Mouse (Mus musculus) limb, embryonic 15.5 days (tissue): ENCODE measurements around the gene Tenm3. TPM values are rescaled to one million over a fixed set of nuclear protein-coding genes. Genes with fewer than 3 reads are reported as not detected.
A peak's percentile ranks its signal among the peaks of the same experiment; 100 is the strongest.

Experiments used
- ATAC-seq: fragments of 200-750 bp; cut with Nextera tagmentation; 2 replicates; pipeline ENCODE4 v1.8.0; 2017; ENCODE audit warnings: low read depth, moderate TSS enrichment; ENCODE audit not compliant: insufficient number of reproducible peaks, low FRiP score, low TSS enrichment
- H3K27ac ChIP-seq: fragments of 300-500 bp; sonication (generic); 2 replicates; pipeline ENCODE4 v1.5.1; 2015; ENCODE audit warnings: moderate library complexity, mild to moderate bottlenecking, inconsistent platforms
- H3K27me3 ChIP-seq: fragments of 300-500 bp; sonication (generic); 2 replicates; pipeline ENCODE4 v1.6.1; 2015; ENCODE audit warnings: inconsistent platforms
- H3K36me3 ChIP-seq: fragments of 300-500 bp; sonication (generic); 2 replicates; pipeline ENCODE4 v1.6.1; 2015; ENCODE audit warnings: inconsistent platforms
- H3K4me1 ChIP-seq: fragments of 300-500 bp; sonication (generic); 2 replicates; pipeline ENCODE4 v1.6.1; 2015; ENCODE audit warnings: inconsistent platforms
- H3K4me2 ChIP-seq: fragments of 300-500 bp; sonication (generic); 2 replicates; pipeline ENCODE4 v1.6.1; 2015; ENCODE audit warnings: mild to moderate bottlenecking, inconsistent platforms
- H3K4me3 ChIP-seq: fragments of 300-500 bp; sonication (generic); 2 replicates; pipeline ENCODE4 v1.5.1; 2015; ENCODE audit warnings: mild to moderate bottlenecking, inconsistent platforms
- H3K9ac ChIP-seq: fragments of 300-500 bp; sonication (generic); 2 replicates; pipeline ENCODE4 v1.6.1; 2015; ENCODE audit warnings: inconsistent platforms
- H3K9me3 ChIP-seq: fragments of 300-500 bp; sonication (generic); 2 replicates; pipeline ENCODE4 v1.6.1; 2016; ENCODE audit warnings: inconsistent platforms
- WGBS: fragments of 180-500 bp; shearing (Covaris S2); methylation state at CpG from one replicate; pipeline ENCODE4 v1.1.7; 2015; 5-methylcytosine and 5-hydroxymethylcytosine counted together
- polyA plus RNA-seq: library from polyadenylated mRNA; unstranded; fragments of >200 nt; fragmentation: Nextera tagmentation; extraction: Ambion mirVana; gene quantifications from 2 replicates; pipeline ENCODE4 v1.2.1, GENCODE M21; 2015

The Tenm3 gene
- polyA plus RNA-seq, 1 experiment from 2014 or later: 35.5 TPM

DNA sequence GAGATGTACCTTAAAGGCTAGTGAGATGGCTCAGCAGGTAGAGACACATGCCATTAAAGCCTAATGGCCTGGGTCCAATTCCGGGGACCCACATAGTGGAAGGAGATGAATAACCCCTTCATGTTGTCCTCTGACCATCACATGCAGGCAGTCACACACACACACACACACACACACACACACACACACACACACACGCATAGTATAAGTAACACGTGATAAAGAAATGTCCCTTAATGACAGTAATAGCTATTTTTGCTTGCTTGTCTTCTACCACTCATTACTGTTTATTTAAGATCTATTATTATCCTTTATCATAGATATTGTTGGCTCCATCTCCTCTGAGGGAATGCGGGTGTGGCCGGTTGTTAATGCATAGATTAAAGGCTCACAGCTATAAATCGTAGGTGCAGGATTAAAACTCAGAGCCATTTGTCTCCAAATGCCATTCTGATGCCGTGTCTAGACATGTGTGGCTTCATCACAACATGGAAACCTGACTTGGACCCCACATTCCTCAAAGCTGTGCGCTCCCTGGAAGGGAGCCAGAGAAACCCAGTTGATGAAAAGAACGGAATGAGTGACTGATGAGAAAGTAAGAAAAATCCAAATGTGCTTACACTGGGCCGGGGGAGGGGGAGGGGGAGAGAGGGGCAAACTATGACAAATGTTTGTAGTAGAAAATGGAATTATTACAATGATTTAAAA is 239.4 kb downstream of the Tenm3 start:
- no peaks in the 10 kb centered on the region for H3K36me3 ChIP-seq
- no peak overlapping the region for H3K4me3 ChIP-seq
- H3K27me3 ChIP-seq: no peaks in the 10 kb centered on the region
- H3K27ac ChIP-seq: no peak overlapping the region
- no peak for ATAC-seq
- no peak overlapping the region for H3K9ac ChIP-seq
- H3K4me1 ChIP-seq: peaks cover 11% of the 10 kb centered on the region
- WGBS: 66% methylated on average over 10 of the region's 10 CpGs
- no peaks in the 10 kb centered on the region for H3K9me3 ChIP-seq
- no peak overlapping the region for H3K4me2 ChIP-seq

GRCm38 (mm10) chr8:48603165-48603840 is 240.4 kb downstream of the Tenm3 start:
- Histone ChIP-seq H3K4me3 (no peak overlapping the region), H3K27me3 (no peaks in the 10 kb centered on the region), H3K9me3 (no peaks in the 10 kb centered on the region), H3K9ac (no peak overlapping the region), H3K4me2 (no peak overlapping the region), H3K36me3 (no peaks in the 10 kb centered on the region), H3K4me1 (peaks cover 18% of the 10 kb centered on the region), H3K27ac (no peak overlapping the region)
- WGBS: 91% methylated on average over 15 of the region's 15 CpGs
- no peak for ATAC-seq

DNA sequence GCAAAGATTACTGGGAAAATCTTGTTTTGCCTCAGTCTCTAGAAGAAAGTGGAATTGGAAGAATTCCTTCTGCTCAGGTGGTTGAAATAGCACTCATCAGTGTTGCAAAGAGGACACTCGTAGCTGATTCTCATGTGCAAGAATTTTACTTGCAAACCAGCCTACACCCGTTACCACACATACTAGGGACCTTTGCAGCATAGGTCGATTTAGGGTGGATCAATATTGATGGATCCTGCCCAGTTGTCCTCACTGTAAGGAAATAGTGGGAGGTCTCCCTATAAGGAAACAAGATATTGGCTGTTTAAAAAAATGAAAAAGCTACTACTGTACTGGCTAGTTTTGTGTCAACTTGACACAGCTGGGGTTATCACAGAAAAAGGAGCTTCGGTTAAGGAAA is 242.1 kb downstream of the Tenm3 start:
- no peak overlapping the region for H3K4me3 ChIP-seq
- peak overlapping the region; percentile 28; the same call in 1 of the 2 replicates for H3K27ac ChIP-seq
- H3K9me3 ChIP-seq: no peaks in the 10 kb centered on the region
- no peak overlapping the region for H3K4me2 ChIP-seq
- H3K36me3 ChIP-seq: no peaks in the 10 kb centered on the region
- 88% methylated on average over 4 of the region's 4 CpGs for WGBS
- ATAC-seq: no peak
- H3K4me1 ChIP-seq: peaks cover 18% of the 10 kb centered on the region
- H3K27me3 ChIP-seq: no peaks in the 10 kb centered on the region
- H3K9ac ChIP-seq: no peak overlapping the region

- Histone ChIP-seq H3K27me3 (no peaks in the 10 kb centered on the region), H3K4me1 (peaks cover 18% of the 10 kb centered on the region), H3K4me3 (no peak overlapping the region), H3K9me3 (no peaks in the 10 kb centered on the region), H3K9ac (no peak overlapping the region), H3K27ac (peak overlapping the region; percentile 59; the same call in 1 of the 2 replicates), H3K4me2 (no peak overlapping the region), H3K36me3 (no peaks in the 10 kb centered on the region)
- ATAC-seq: no peak
- 55% methylated on average over 4 of the region's 4 CpGs for WGBS
Measured at GRCm38 (mm10) chr8:48599028-48599427, 244.7 kb downstream of the Tenm3 start.

DNA sequence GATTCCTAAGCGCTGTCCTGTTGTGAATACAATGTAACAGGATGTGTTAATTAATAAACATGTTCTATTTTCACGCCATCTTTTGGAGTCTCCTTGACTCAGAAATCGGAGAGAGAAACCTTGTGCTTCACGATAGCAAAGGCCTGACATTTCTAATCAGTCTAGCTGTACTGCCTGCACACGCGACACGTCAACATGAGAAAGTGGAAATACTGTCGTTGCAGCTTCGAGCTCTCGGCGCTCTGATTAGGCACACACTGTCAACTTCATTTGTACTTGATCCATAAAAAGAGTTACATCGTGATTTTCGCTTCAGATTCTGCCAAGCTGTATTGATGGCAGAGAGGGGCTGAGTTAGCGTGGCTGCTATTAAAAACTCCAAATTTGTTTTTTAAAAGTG is 247.4 kb downstream of the Tenm3 start:
- WGBS: 84% methylated on average over 14 of the region's 14 CpGs
- H3K4me1 ChIP-seq: peaks cover 16% of the 10 kb centered on the region
- H3K36me3 ChIP-seq: no peaks in the 10 kb centered on the region
- no peak overlapping the region for H3K4me3 ChIP-seq
- no peak overlapping the region for H3K27ac ChIP-seq
- no peak for ATAC-seq
- H3K4me2 ChIP-seq: no peak overlapping the region
- no peak overlapping the region for H3K9ac ChIP-seq
- no peaks in the 10 kb centered on the region for H3K9me3 ChIP-seq
- H3K27me3 ChIP-seq: no peaks in the 10 kb centered on the region

DNA sequence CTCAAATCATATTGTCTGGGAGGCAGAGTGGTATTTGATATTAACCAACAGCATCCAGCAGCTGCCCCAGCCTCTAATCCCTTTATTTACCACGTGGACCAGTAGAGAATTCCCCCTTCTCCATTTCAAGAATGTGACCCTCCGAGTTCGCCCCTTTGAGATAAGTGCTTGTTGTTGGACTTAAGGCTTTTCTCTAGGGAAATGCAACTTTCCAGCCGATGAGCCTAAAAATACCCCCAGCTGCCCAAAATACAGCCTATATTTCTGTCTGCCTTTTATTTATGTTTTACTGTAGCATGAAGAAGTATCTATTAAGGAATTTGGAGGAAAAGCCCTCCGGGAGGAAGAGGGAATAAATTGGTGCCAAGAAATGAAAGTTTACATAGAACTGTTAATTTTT is 251.9 kb downstream of the Tenm3 start:
- no peak for ATAC-seq
- Histone ChIP-seq H3K4me2 (no peak overlapping the region), H3K9ac (no peak overlapping the region), H3K36me3 (no peaks in the 10 kb centered on the region), H3K4me3 (no peak overlapping the region), H3K27me3 (no peaks in the 10 kb centered on the region), H3K27ac (no peak overlapping the region), H3K9me3 (no peaks in the 10 kb centered on the region), H3K4me1 (peaks cover 5% of the 10 kb centered on the region; the same call in 1 of the 2 replicates)
- WGBS: 30% methylated on average over 5 of the region's 5 CpGs

GRCm38 (mm10) chr8:48579732-48580131 is 264.0 kb downstream of the Tenm3 start:
- 41% methylated on average over 6 of the region's 6 CpGs for WGBS
- H3K9ac ChIP-seq: no peak overlapping the region
- H3K27ac ChIP-seq: no peak overlapping the region
- no peaks in the 10 kb centered on the region for H3K36me3 ChIP-seq
- H3K4me1 ChIP-seq: no peaks in the 10 kb centered on the region
- no peak for ATAC-seq
- H3K4me3 ChIP-seq: no peak overlapping the region
- H3K4me2 ChIP-seq: no peak overlapping the region
- no peaks in the 10 kb centered on the region; the same call in 1 of the 2 replicates for H3K27me3 ChIP-seq
- no peaks in the 10 kb centered on the region for H3K9me3 ChIP-seq

GRCm38 (mm10) chr8:48579144-48579543 is 264.6 kb downstream of the Tenm3 start:
- Histone ChIP-seq H3K9me3 (no peaks in the 10 kb centered on the region), H3K36me3 (no peaks in the 10 kb centered on the region), H3K9ac (no peak overlapping the region), H3K27ac (no peak overlapping the region), H3K27me3 (no peaks in the 10 kb centered on the region; the same call in 1 of the 2 replicates), H3K4me2 (no peak overlapping the region), H3K4me1 (no peaks in the 10 kb centered on the region), H3K4me3 (no peak overlapping the region)
- 32% methylated on average over 8 of the region's 8 CpGs for WGBS
- ATAC-seq: no peak

GRCm38 (mm10) chr8:48572941-48573340 is 270.8 kb downstream of the Tenm3 start:
- Histone ChIP-seq H3K27ac (0 out of 2 replicates have a peak overlapping the region, but pooled peaks have one; percentile 4), H3K9ac (no peak overlapping the region), H3K27me3 (no peaks in the 10 kb centered on the region), H3K4me2 (no peak overlapping the region), H3K4me3 (no peak overlapping the region), H3K4me1 (peaks cover 13% of the 10 kb centered on the region), H3K36me3 (no peaks in the 10 kb centered on the region), H3K9me3 (no peaks in the 10 kb centered on the region)
- no peak for ATAC-seq
- WGBS: 63% methylated on average over 1 of the region's 1 CpGs

GRCm38 (mm10) chr8:48572345-48572744 is 271.4 kb downstream of the Tenm3 start:
- Histone ChIP-seq H3K27ac (no peak overlapping the region), H3K4me1 (peaks cover 16% of the 10 kb centered on the region), H3K4me2 (no peak overlapping the region), H3K36me3 (no peaks in the 10 kb centered on the region), H3K9ac (no peak overlapping the region), H3K4me3 (no peak overlapping the region), H3K9me3 (no peaks in the 10 kb centered on the region), H3K27me3 (no peaks in the 10 kb centered on the region)
- ATAC-seq: no peak
- WGBS: 88% methylated on average over 2 of the region's 2 CpGs

GRCm38 (mm10) chr8:48568608-48569007 is 275.1 kb downstream of the Tenm3 start:
- Histone ChIP-seq H3K27ac (peak overlapping the region; percentile 39), H3K4me2 (no peak overlapping the region), H3K27me3 (no peaks in the 10 kb centered on the region), H3K9me3 (no peaks in the 10 kb centered on the region), H3K4me1 (peaks cover 16% of the 10 kb centered on the region), H3K4me3 (no peak overlapping the region), H3K36me3 (no peaks in the 10 kb centered on the region), H3K9ac (no peak overlapping the region)
- 39% methylated on average over 4 of the region's 4 CpGs for WGBS
- ATAC-seq: no peak

- Histone ChIP-seq H3K4me3 (no peak overlapping the region), H3K27me3 (no peaks in the 10 kb centered on the region), H3K4me1 (peaks cover 16% of the 10 kb centered on the region), H3K4me2 (no peak overlapping the region), H3K9me3 (no peaks in the 10 kb centered on the region), H3K9ac (no peak overlapping the region), H3K36me3 (no peaks in the 10 kb centered on the region), H3K27ac (peak overlapping the region; percentile 68)
- no peak for ATAC-seq
- 60% methylated on average over 10 of the region's 10 CpGs for WGBS
Measured at GRCm38 (mm10) chr8:48567929-48568607, 275.7 kb downstream of the Tenm3 start.
